Mouse (Mus musculus): ENCODE measurements around the gene Pcnx4. TPM values are rescaled to one million over a fixed set of nuclear protein-coding genes. Genes with fewer than 3 reads are reported as not detected.

Gene Pcnx4
- 23.3 and 24.2 TPM in 2 replicates for polyA plus RNA-seq (2015; fragmentation: Nextera tagmentation; extraction: Ambion mirVana)

GRCm38 (mm10) chr12:72536021-72536597 is at the start of gene Pcnx4:
Gene Pcnx4, plus strand, starts transcription at chr12:72536383.
- Histone ChIP-seq H3K27ac (ENCODE audit: low read length) (peak within 1 kb of the TSS; percentile 65), H3K9me3 (ENCODE audit: control insufficient read depth, low read length) (no peaks in the 10 kb centered on the region), H3K4me1 (replicated peaks; ENCODE audit: control insufficient read depth, insufficient read depth, low read length) (peaks cover 7% of the 10 kb centered on the region), H3K27me3 (replicated peaks; ENCODE audit: control insufficient read depth, insufficient read depth, low read length) (no peaks in the 10 kb centered on the region), H3K36me3 (ENCODE audit: control insufficient read depth, insufficient read depth) (no peaks in the 10 kb centered on the region), H3K4me2 (ENCODE audit: low read length) (peak within 1 kb of the TSS; percentile 72), H3K4me3 (replicated peaks; ENCODE audit: low read length) (peak within 1 kb of the TSS; percentile 83), H3K9ac (replicated peaks; ENCODE audit: low read depth, low read length) (peak within 1 kb of the TSS; percentile 84)
- under 1% methylated on average over 45 of the region's 45 CpGs for WGBS
- peak; percentile 100 for ATAC-seq

- H3K36me3 ChIP-seq (ENCODE audit: control insufficient read depth, insufficient read depth) = no peaks in the 10 kb centered on the region
- H3K4me2 ChIP-seq (ENCODE audit: low read length) = no peak overlapping the region
- no peak overlapping the region for H3K4me3 ChIP-seq (replicated peaks; ENCODE audit: low read length)
- no peak overlapping the region for H3K9ac ChIP-seq (replicated peaks; ENCODE audit: low read depth, low read length)
- H3K27ac ChIP-seq (ENCODE audit: low read length) = no peak overlapping the region
- no peak for ATAC-seq
- WGBS = 85% methylated on average over 3 of the region's 3 CpGs
- peaks cover 3% of the 10 kb centered on the region; the same call in 1 of the 2 replicates for H3K4me1 ChIP-seq (replicated peaks; ENCODE audit: control insufficient read depth, insufficient read depth, low read length)
- no peaks in the 10 kb centered on the region for H3K9me3 ChIP-seq (ENCODE audit: control insufficient read depth, low read length)
- no peaks in the 10 kb centered on the region for H3K27me3 ChIP-seq (replicated peaks; ENCODE audit: control insufficient read depth, insufficient read depth, low read length)
These were observed 48.7 kb upstream of the Pcnx4 start for GRCm38 (mm10) chr12:72487498-72487897.

DNA sequence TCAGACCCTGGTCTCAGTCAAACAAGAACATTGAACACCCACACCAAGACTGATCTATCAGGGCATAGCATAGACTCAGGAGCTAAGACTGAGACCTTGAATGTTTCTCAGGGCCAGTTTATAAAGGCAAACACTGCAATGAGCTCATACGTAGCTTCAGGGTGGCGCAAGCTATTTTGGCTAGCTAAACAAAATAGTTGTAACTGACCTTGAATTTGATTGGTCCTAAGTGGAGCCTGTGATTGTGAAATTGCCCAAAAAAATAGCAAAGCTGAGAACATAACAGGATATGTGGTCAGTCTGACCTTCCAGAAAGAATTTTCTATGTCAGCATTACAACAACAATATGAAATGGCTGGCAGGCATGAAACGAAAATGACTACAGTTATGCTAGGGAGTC is 46.2 kb upstream of the Pcnx4 start:
- no peak overlapping the region for H3K4me3 ChIP-seq (replicated peaks; ENCODE audit: low read length)
- H3K4me1 ChIP-seq (replicated peaks; ENCODE audit: control insufficient read depth, insufficient read depth, low read length) = no peaks in the 10 kb centered on the region
- no peak overlapping the region for H3K9ac ChIP-seq (replicated peaks; ENCODE audit: low read depth, low read length)
- no peak for ATAC-seq
- no peaks in the 10 kb centered on the region for H3K27me3 ChIP-seq (replicated peaks; ENCODE audit: control insufficient read depth, insufficient read depth, low read length)
- H3K9me3 ChIP-seq (ENCODE audit: control insufficient read depth, low read length) = no peaks in the 10 kb centered on the region
- WGBS = 89% methylated on average over 3 of the region's 3 CpGs
- no peaks in the 10 kb centered on the region for H3K36me3 ChIP-seq (ENCODE audit: control insufficient read depth, insufficient read depth)
- H3K27ac ChIP-seq (ENCODE audit: low read length) = no peak overlapping the region
- no peak overlapping the region for H3K4me2 ChIP-seq (ENCODE audit: low read length)

- ATAC-seq = no peak
- H3K27me3 ChIP-seq (replicated peaks; ENCODE audit: control insufficient read depth, insufficient read depth, low read length) = no peaks in the 10 kb centered on the region
- H3K4me2 ChIP-seq (ENCODE audit: low read length) = no peak overlapping the region
- no peak overlapping the region for H3K27ac ChIP-seq (ENCODE audit: low read length)
- 64% methylated on average over 3 of the region's 3 CpGs for WGBS
- H3K4me3 ChIP-seq (replicated peaks; ENCODE audit: low read length) = no peak overlapping the region
- no peaks in the 10 kb centered on the region for H3K36me3 ChIP-seq (ENCODE audit: control insufficient read depth, insufficient read depth)
- no peak overlapping the region for H3K9ac ChIP-seq (replicated peaks; ENCODE audit: low read depth, low read length)
- H3K4me1 ChIP-seq (replicated peaks; ENCODE audit: control insufficient read depth, insufficient read depth, low read length) = no peaks in the 10 kb centered on the region
- no peaks in the 10 kb centered on the region for H3K9me3 ChIP-seq (ENCODE audit: control insufficient read depth, low read length)
These were observed 45.0 kb upstream of the Pcnx4 start for GRCm38 (mm10) chr12:72491063-72491719.

DNA sequence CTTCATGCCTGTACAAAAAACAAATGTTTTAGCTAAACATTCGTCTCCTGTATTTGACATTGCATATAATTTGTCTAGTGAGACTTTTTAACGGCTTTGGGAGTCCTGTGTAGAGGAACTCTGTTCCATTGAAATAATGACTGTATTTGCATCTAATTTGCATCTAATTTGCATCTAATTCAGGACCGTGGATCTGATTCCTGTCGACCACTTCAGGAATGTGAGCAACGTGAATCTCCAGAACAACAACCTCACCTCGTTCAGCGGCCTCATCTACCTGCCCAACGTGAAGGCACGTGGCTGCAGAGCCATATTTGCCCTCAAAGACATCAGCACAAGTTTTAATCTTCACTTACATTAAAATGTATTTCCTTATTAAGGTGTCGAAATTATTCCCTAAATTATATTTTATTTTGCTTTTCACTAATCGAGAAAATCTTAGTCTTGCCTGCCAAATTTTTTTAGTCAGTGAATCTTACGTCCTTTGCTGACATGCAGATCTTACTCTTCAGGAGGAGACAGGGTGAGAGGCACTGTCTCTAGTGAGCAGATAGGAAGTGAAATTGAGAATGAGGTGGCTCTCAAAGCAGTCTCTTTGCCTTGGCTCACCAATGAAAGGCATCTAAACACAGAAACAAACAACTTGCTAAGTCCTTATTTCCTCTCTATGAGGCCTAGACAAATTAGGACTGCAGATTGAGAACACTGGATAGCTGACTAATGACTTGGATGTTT is 39.1 kb upstream of the Pcnx4 start:
- no peak overlapping the region for H3K4me3 ChIP-seq (replicated peaks; ENCODE audit: low read length)
- peak; percentile 78 for ATAC-seq
- no peak overlapping the region for H3K9ac ChIP-seq (replicated peaks; ENCODE audit: low read depth, low read length)
- H3K27ac ChIP-seq (ENCODE audit: low read length) = no peak overlapping the region
- H3K9me3 ChIP-seq (ENCODE audit: control insufficient read depth, low read length) = no peaks in the 10 kb centered on the region
- H3K4me2 ChIP-seq (ENCODE audit: low read length) = peak overlapping the region; percentile 20; the same call in 1 of the 2 replicates
- H3K27me3 ChIP-seq (replicated peaks; ENCODE audit: control insufficient read depth, insufficient read depth, low read length) = no peaks in the 10 kb centered on the region
- WGBS = 24% methylated on average over 12 of the region's 12 CpGs
- peaks cover 5% of the 10 kb centered on the region for H3K4me1 ChIP-seq (replicated peaks; ENCODE audit: control insufficient read depth, insufficient read depth, low read length)
- H3K36me3 ChIP-seq (ENCODE audit: control insufficient read depth, insufficient read depth) = no peaks in the 10 kb centered on the region

DNA sequence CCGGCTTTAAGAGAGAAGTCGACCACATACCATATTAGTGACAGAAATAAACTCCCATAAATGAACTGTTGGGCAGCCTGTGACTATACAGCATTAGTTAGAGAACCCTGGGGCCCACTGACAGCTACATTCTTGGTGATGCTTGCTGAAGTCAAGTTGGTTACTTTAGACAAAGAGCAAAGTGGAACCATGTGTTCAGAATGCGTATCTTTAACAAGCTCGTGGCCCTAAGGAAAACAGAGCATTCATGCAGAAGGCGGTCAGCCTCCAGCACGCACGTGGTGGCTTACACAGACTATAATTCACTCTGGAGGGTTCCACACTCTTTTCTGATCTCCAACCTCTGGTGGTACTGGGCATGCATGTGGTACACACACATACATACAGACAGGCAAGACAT is 26.6 kb upstream of the Pcnx4 start:
- 72% methylated on average over 7 of the region's 7 CpGs for WGBS
- Histone ChIP-seq H3K9me3 (ENCODE audit: control insufficient read depth, low read length) (no peaks in the 10 kb centered on the region), H3K27me3 (replicated peaks; ENCODE audit: control insufficient read depth, insufficient read depth, low read length) (no peaks in the 10 kb centered on the region), H3K4me1 (replicated peaks; ENCODE audit: control insufficient read depth, insufficient read depth, low read length) (no peaks in the 10 kb centered on the region), H3K4me3 (replicated peaks; ENCODE audit: low read length) (no peak overlapping the region), H3K36me3 (ENCODE audit: control insufficient read depth, insufficient read depth) (no peaks in the 10 kb centered on the region), H3K4me2 (ENCODE audit: low read length) (no peak overlapping the region), H3K27ac (ENCODE audit: low read length) (no peak overlapping the region), H3K9ac (replicated peaks; ENCODE audit: low read depth, low read length) (no peak overlapping the region)
- no peak for ATAC-seq

DNA sequence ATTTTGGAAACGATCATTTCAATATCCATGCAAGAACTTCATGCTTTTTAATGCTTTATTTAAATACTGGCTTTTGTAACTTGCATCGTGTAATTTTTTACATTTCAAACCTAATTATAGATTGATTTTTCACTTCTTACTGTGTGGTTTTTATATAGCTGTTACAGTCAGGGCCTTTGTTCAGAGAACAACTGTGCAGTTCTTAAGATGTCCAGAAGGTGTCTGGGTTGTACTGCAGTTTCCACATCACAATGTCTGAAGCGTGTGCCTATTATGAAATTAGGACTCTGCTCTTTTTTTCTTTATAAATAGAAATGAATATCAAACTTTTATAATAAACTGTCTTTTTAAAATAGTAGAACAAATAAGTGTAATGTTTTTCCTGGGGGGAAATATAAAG is 20.7 kb upstream of the Pcnx4 start:
- WGBS = 55% methylated on average over 3 of the region's 3 CpGs
- 0 out of 2 replicates have a peak, but pooled peaks have one; percentile 58 for ATAC-seq

DNA sequence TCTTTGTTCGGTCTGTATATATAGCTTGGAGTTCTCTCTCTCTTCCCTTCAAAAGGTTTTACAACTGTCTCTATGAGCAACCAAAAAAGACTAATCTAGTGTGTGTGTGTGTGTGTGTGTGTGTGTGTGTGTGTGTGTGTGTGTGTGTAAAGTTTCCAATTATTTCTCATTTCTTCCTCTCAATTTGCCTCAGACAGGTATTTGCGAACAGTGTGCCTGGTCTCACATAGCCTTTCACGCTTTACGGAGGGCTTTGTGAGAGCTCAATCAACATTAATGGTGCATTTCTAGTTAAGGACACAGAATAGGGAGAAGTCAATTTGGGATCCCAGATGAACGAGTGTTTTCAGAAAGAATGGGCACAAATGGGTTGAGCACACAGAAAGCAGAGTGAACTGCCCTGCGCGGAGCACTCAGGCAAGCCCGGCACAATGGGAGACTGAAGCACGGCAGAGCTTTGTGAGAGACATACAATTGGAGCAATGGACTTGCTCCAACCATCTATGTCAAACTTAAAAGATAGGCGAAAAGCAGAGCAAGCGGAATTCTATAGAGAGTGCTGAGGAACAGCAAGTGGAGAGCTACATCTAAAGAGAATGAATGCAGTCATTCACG is 18.0 kb upstream of the Pcnx4 start:
- H3K27me3 ChIP-seq (replicated peaks; ENCODE audit: control insufficient read depth, insufficient read depth, low read length) = no peaks in the 10 kb centered on the region
- no peaks in the 10 kb centered on the region for H3K9me3 ChIP-seq (ENCODE audit: control insufficient read depth, low read length)
- no peak overlapping the region for H3K4me3 ChIP-seq (replicated peaks; ENCODE audit: low read length)
- no peaks in the 10 kb centered on the region for H3K36me3 ChIP-seq (ENCODE audit: control insufficient read depth, insufficient read depth)
- peak overlapping the region; percentile 30 for H3K4me2 ChIP-seq (ENCODE audit: low read length)
- peaks cover 3% of the 10 kb centered on the region for H3K4me1 ChIP-seq (replicated peaks; ENCODE audit: control insufficient read depth, insufficient read depth, low read length)
- H3K27ac ChIP-seq (ENCODE audit: low read length) = no peak overlapping the region
- no peak overlapping the region for H3K9ac ChIP-seq (replicated peaks; ENCODE audit: low read depth, low read length)
- no peak for ATAC-seq
- 8% methylated on average over 12 of the region's 12 CpGs for WGBS

More for the DNA sequence above, 20.7 kb upstream of the Pcnx4 start:
- Histone ChIP-seq H3K4me1 (replicated peaks; ENCODE audit: control insufficient read depth, insufficient read depth, low read length) (peaks cover 3% of the 10 kb centered on the region), H3K4me2 (ENCODE audit: low read length) (no peak overlapping the region), H3K4me3 (replicated peaks; ENCODE audit: low read length) (no peak overlapping the region), H3K27me3 (replicated peaks; ENCODE audit: control insufficient read depth, insufficient read depth, low read length) (no peaks in the 10 kb centered on the region), H3K36me3 (ENCODE audit: control insufficient read depth, insufficient read depth) (no peaks in the 10 kb centered on the region), H3K9me3 (ENCODE audit: control insufficient read depth, low read length) (no peaks in the 10 kb centered on the region), H3K9ac (replicated peaks; ENCODE audit: low read depth, low read length) (no peak overlapping the region), H3K27ac (ENCODE audit: low read length) (no peak overlapping the region)

GRCm38 (mm10) chr12:72519352-72519751 is 16.8 kb upstream of the Pcnx4 start:
- WGBS = 12% methylated on average over 9 of the region's 9 CpGs
- no peak for ATAC-seq

More at GRCm38 (mm10) chr12:72519352-72519751, 16.8 kb upstream of the Pcnx4 start:
- Histone ChIP-seq H3K36me3 (ENCODE audit: control insufficient read depth, insufficient read depth) (no peaks in the 10 kb centered on the region), H3K4me1 (replicated peaks; ENCODE audit: control insufficient read depth, insufficient read depth, low read length) (peaks cover 3% of the 10 kb centered on the region), H3K9ac (replicated peaks; ENCODE audit: low read depth, low read length) (no peak overlapping the region), H3K4me3 (replicated peaks; ENCODE audit: low read length) (no peak overlapping the region), H3K27me3 (replicated peaks; ENCODE audit: control insufficient read depth, insufficient read depth, low read length) (no peaks in the 10 kb centered on the region), H3K9me3 (ENCODE audit: control insufficient read depth, low read length) (no peaks in the 10 kb centered on the region), H3K4me2 (ENCODE audit: low read length) (no peak overlapping the region), H3K27ac (ENCODE audit: low read length) (no peak overlapping the region)
